Mouse (Mus musculus) MEL-GATA-1-ER (cell line): ENCODE measurements around the gene Sipa1l2.
"Not testable (repeated sequence)": the region's sequence is repeated elsewhere in the genome, so short reads cannot be mapped to it uniquely, and the experiment has no call there.

Experiments
- DNase-seq: peaks from one replicate; pipeline ENCODE4 v3.0.0-alpha.2; 2012; ENCODE audit warnings: low read depth; ENCODE audit errors: extremely low read depth

The Sipa1l2 gene

DNA sequence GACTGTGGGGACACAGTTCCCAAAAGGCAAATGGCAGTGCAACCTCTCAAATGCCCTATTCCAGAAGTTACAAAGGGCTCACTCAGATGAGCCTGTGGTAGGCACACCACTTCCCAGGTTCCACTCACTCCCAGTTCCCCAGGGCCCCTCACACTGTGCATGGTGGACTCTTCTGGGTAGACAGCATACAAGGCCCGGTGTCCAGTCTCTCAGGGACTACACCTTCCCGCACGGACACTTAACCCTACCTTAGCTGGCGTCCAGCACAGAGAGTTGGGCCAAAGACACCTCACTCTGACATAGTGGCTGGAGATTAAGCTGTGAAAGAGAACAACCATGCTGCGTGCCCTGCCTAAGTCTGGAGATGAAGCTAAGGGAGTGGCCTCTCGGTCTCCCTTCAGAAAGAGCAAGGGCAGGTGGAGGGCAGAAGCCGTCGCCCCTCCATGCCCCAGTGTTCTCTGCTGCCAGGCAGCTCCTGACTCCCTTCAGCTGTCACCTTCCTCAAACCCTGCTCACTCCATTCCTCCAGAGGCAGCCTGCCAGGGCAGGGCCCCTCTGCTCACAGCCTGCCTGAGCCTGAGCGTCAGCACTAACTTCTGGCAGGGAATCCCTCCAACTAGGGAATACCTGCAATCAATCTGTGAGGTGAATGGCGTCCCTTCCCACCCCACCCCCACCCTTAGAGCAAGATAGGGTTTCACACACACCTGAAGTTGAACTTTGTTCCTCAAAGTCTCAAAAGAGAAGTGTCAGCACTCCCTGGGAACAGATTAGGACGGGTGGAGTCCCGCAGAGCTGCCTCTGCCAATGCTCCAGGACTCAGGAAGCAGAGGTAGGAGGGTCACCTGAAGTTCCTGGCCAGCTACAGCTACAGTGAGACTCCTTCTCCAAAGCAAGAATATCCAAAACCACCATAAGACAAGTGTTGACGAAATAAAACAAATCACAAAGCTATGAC is 30.3 kb downstream of the Sipa1l2 start:
- DNase-seq, result no peak

GRCm38 (mm10) chr8:125538265-125538664 is 31.3 kb downstream of the Sipa1l2 start:
- DNase-seq, result no peak

GRCm38 (mm10) chr8:125533709-125534108 is 35.9 kb downstream of the Sipa1l2 start:
- DNase-seq, result no peak

DNA sequence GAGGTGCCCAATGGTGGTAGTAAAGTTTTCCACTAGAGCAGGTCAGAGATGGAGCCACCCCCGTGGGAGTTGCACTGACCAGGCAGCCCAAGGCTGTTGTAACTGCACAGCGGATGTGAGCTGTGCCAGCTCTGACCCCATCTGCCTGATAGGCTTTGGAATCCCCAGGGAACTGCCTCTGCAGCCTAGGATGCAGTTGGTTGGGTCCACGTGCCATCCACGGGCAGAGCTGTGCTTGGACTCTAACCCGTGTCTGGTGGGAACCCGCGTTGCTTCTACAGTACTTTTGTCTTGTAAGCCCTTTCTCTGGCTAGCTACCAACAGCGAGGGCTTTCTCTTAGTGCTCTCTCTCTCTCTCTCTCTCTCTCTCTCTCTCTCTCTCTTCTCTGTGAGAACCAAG is 36.7 kb downstream of the Sipa1l2 start:
- DNase-seq, result no peak

DNA sequence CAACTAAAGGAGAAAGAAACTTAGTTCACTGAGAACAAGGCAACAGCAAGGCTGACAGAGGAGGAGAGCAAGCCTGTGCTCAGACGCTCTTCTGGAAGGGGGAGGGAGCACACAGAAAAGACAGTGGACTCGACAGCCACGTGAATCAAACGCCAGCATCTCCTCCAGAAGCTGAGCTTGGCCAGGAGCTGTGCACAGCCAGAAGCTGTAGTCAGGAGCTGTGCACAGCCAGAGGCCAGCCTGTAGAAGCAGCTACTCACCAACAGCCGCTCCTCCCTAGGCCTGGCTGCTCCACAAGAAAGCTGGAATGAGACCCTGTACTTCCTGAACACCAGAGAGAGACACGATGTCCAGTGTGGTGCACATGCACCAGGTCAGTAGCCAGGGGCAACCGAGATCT is 37.4 kb downstream of the Sipa1l2 start:
- DNase-seq, result no peak

GRCm38 (mm10) chr8:125531640-125532039 is 38.0 kb downstream of the Sipa1l2 start:
- DNase-seq, result no peak

GRCm38 (mm10) chr8:125531088-125531438 is 38.5 kb downstream of the Sipa1l2 start:
- DNase-seq, result no peak

GRCm38 (mm10) chr8:125530187-125531087 is 39.2 kb downstream of the Sipa1l2 start:
- DNase-seq, result no peak

GRCm38 (mm10) chr8:125529019-125529418 is 40.6 kb downstream of the Sipa1l2 start:
- no peak for DNase-seq

DNA sequence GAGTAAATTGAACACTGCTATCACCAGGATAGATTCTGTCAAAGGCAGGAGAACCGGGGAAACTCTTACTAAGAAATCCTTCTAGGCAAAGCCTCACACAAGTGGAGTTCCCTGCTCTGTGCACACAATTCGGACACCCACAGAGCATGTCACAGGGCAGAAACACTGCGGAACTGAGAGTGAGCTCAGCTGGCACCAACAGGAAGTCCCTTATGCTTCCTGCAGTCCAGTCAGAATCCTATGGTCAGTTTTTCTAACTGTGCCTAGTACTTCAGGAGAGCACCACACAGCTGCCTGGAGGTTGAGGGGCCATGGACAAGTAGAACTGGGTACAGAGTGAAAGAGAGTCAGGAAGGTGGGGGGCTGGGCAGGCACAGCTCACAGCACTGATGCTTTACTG is 41.7 kb downstream of the Sipa1l2 start:
- DNase-seq, result no peak

DNA sequence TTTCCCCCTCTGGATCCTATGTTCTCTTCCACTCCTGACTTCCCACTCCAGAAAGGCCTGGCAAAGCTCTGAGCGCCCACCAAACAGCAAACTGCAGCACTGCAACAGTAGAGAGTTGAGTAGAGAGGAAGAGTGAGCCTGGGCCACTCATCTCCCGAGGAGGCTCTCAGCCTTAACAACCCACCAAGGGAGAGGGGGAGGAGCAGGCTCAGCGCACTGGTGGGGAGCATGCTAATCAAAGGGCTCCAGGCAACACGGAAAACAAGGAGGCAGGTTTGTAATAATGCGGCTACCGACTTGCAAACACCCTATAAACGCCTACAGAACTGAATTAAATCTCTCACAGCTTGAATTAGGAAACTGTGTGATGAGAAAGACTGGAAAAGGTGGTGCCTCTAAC is 42.6 kb downstream of the Sipa1l2 start:
- no peak for DNase-seq

- no peak for DNase-seq
Measured at GRCm38 (mm10) chr8:125526582-125526981, 43.0 kb downstream of the Sipa1l2 start.

- no peak for DNase-seq
Measured at GRCm38 (mm10) chr8:125524479-125524878, 45.1 kb downstream of the Sipa1l2 start.

DNA sequence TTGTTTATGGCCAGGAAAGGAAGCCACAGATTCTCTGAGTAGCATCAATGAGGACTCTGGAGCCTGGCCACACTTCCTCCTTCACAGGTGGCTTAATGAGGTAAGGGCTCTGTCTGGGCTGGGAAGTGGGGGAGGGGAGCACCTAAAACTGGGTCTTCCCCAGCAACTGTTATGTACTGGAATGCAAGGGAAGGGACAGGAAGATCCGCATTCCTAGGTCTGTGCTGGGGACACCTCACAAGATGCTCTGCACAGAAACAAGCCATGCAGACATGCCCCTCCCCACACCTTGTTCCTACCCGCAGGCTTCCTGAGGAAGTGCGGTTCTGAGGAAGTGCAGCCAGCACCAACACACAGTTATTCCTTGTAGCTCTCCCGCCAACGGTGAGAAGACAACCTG is 46.4 kb downstream of the Sipa1l2 start:
- no peak for DNase-seq

- no peak for DNase-seq
Measured at GRCm38 (mm10) chr8:125522151-125522550, 47.5 kb downstream of the Sipa1l2 start.

DNA sequence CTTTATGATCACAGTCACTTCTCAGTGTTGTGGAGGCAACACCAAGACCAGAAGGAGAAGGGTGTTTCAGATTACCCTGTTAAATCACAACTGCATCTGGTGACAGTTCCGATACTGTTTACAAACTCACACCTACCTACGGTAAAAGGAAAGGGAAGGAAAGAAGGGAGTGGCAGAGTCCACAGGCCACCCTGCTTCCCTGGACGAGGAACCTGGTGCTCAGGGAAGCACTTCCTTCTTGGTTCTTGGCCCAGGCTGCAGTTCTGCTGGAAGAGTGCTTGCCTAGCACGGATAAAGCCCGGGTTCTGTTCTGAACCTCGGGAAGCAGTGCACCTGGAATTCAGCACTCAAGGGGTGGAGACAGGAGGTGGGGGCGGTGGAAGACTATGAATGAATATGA is 48.5 kb downstream of the Sipa1l2 start:
- no peak for DNase-seq

- not testable (repeated sequence) for DNase-seq
Measured at GRCm38 (mm10) chr8:125520308-125520707, 49.3 kb downstream of the Sipa1l2 start.

GRCm38 (mm10) chr8:125518951-125519350 is 50.7 kb downstream of the Sipa1l2 start:
- DNase-seq, result no peak

- no peak for DNase-seq
Measured at GRCm38 (mm10) chr8:125518301-125518700, 51.3 kb downstream of the Sipa1l2 start.

DNA sequence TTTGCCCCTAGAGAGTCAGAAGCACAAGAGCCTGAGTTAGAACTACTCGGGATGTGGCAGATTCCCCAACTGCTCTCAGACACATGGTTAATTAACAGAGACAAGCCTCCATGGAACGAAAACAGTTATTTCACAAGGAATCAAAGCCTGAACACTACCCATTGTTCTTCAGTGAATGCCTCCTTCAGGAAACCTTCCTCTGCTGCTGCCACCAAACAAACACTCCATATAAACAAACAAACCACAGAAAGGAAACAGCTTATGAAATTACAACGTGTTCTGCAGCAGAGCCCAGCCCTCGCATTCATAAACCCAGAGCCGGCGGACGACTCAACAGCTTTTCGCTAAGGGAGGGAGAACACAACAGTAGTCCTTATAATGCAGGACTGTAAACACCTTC is 52.2 kb downstream of the Sipa1l2 start:
- DNase-seq, result no peak

GRCm38 (mm10) chr8:125516115-125516905 is 53.3 kb downstream of the Sipa1l2 start:
- no peak for DNase-seq
